Mouse (Mus musculus) heart, embryonic 12.5 days (tissue): ENCODE measurements around the gene Bahd1. TPM values are rescaled to one million over a fixed set of nuclear protein-coding genes. Genes with fewer than 3 reads are reported as not detected.

ENCODE experiments used
- ATAC-seq: fragments of 200-750 bp; cut with Nextera tagmentation; 2 replicates; pipeline ENCODE4 v1.8.0; 2017; ENCODE audit warnings: moderate TSS enrichment, moderate library complexity; ENCODE audit not compliant: insufficient number of reproducible peaks, low FRiP score
- H3K27ac ChIP-seq: fragments of 300-500 bp; sonication (generic); 2 replicates; pipeline ENCODE4 v1.5.1; 2016; ENCODE audit warnings: mild to moderate bottlenecking, moderate library complexity; ENCODE audit not compliant: poor library complexity, severe bottlenecking
- H3K27me3 ChIP-seq: fragments of 300-500 bp; sonication (generic); replicated peaks from 2 replicates; pipeline ENCODE4 v1.6.1; 2016; ENCODE audit warnings: mild to moderate bottlenecking, moderate library complexity
- H3K36me3 ChIP-seq: fragments of 300-500 bp; sonication (generic); 2 replicates; pipeline ENCODE4 v1.6.1; 2016; ENCODE audit warnings: mild to moderate bottlenecking, moderate library complexity
- H3K4me1 ChIP-seq: fragments of 300-500 bp; sonication (generic); replicated peaks from 2 replicates; pipeline ENCODE4 v1.6.1; 2016; ENCODE audit warnings: mild to moderate bottlenecking
- H3K4me2 ChIP-seq: fragments of 300-500 bp; sonication (generic); 2 replicates; pipeline ENCODE4 v1.6.1; 2016; ENCODE audit warnings: mild to moderate bottlenecking, moderate library complexity
- H3K4me3 ChIP-seq: fragments of 300-500 bp; sonication (generic); 2 replicates; pipeline ENCODE4 v1.5.1; 2016; ENCODE audit warnings: mild to moderate bottlenecking
- H3K9ac ChIP-seq: fragments of 300-500 bp; sonication (generic); 2 replicates; pipeline ENCODE4 v1.6.1; 2016; ENCODE audit warnings: mild to moderate bottlenecking, moderate library complexity
- H3K9me3 ChIP-seq: fragments of 300-500 bp; sonication (generic); replicated peaks from 2 replicates; pipeline ENCODE4 v1.6.1; 2016; ENCODE audit warnings: mild to moderate bottlenecking, moderate library complexity
- WGBS: fragments of 180-500 bp; shearing (Covaris S2); methylation state at CpG from one replicate; pipeline ENCODE4 v1.1.7; 2016; 5-methylcytosine and 5-hydroxymethylcytosine counted together
- polyA plus RNA-seq: library from polyadenylated mRNA; unstranded; fragments of >200 nt; fragmentation: Nextera tagmentation; extraction: Ambion mirVana; gene quantifications from 2 replicates; pipeline ENCODE4 v1.2.1, GENCODE M21; 2016

Gene Bahd1
- polyA plus RNA-seq, 1 experiment from 2014 or later = 4.8 TPM

GRCm38 (mm10) chr2:118899306-118899705 is 871 bp upstream of the Bahd1 start:
- Histone ChIP-seq H3K27ac (no peak overlapping the region), H3K9ac (no peak overlapping the region), H3K9me3 (no peaks in the 10 kb centered on the region), H3K4me2 (no peak overlapping the region), H3K27me3 (peaks cover 60% of the 10 kb centered on the region), H3K36me3 (no peaks in the 10 kb centered on the region), H3K4me3 (no peak overlapping the region), H3K4me1 (peaks cover 46% of the 10 kb centered on the region)
- WGBS = 12% methylated on average over 7 of the region's 7 CpGs
- no peak for ATAC-seq

- Histone ChIP-seq H3K4me1 (peaks cover 51% of the 10 kb centered on the region), H3K9ac (peak overlapping the region; percentile 59), H3K4me3 (peak overlapping the region; percentile 90), H3K27ac (no peak overlapping the region), H3K9me3 (no peaks in the 10 kb centered on the region), H3K36me3 (no peaks in the 10 kb centered on the region), H3K27me3 (peaks cover 46% of the 10 kb centered on the region), H3K4me2 (peak overlapping the region; percentile 97)
- 0% methylated on average over 11 of the region's 11 CpGs for WGBS
- ATAC-seq = no peak
These were observed 606 bp downstream of the Bahd1 start for GRCm38 (mm10) chr2:118900826-118901140.

DNA sequence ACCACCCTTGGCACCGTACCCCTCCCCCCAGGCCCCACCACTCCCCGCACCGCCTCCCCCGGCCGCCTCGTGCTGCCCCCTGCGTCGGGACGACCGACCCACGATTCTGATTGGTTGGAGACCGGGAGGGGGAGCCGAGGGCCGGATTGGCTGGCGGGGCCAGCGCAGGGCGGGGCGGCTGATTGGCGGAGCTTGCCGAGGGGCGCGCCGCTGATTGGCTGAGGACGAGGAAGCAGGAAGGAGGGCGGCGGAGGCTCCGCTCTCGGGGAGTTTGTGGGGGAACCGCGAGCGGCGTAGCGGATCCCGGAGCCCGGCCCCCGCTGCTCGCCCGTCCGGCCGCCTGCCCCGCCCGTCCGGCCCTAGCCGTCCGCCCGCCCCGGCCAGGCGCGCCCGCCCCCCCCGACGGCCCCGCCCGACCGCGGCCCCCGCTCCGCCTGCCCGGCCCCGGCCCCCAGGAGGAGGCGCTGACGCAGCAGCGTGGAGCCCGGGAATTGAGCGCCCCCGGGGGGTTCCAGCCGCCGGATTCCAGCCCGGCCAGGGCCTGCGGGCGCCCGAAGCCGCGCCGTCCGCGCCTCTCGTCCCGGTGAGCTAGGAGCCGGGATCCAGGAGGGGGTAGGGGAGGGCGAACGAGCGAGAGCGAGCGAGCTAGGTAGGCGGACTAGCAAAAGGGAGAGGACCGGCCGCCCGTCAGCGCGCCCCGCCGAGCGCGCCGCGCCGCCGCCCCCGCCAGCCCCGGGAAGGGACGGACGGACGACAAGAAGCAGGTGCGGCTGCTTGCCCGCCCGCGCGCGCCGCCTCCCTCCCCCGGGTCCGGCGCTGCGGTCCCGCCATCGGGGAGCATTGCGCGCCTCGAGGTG is 1.2 kb downstream of the Bahd1 start:
- Histone ChIP-seq H3K9me3 (no peaks in the 10 kb centered on the region), H3K36me3 (no peaks in the 10 kb centered on the region), H3K27me3 (peaks cover 40% of the 10 kb centered on the region), H3K4me3 (peak overlapping the region; percentile 90), H3K4me1 (peaks cover 51% of the 10 kb centered on the region), H3K27ac (peak overlapping the region; percentile 70), H3K4me2 (peak overlapping the region; percentile 97), H3K9ac (peak overlapping the region; percentile 90)
- WGBS = under 1% methylated on average over 82 of the region's 120 CpGs
- ATAC-seq = peak; percentile 94

GRCm38 (mm10) chr2:118902051-118903025 is 2.2 kb downstream of the Bahd1 start:
- H3K27ac ChIP-seq = peak overlapping the region; percentile 70
- WGBS = under 1% methylated on average over 97 of the region's 106 CpGs
- peak overlapping the region; percentile 90 for H3K9ac ChIP-seq
- peak overlapping the region; percentile 90 for H3K4me3 ChIP-seq
- peaks cover 31% of the 10 kb centered on the region for H3K27me3 ChIP-seq
- H3K9me3 ChIP-seq = no peaks in the 10 kb centered on the region
- H3K4me1 ChIP-seq = peaks cover 42% of the 10 kb centered on the region
- H3K4me2 ChIP-seq = peak overlapping the region; percentile 97
- ATAC-seq = peak; percentile 37
- H3K36me3 ChIP-seq = no peaks in the 10 kb centered on the region

GRCm38 (mm10) chr2:118903333-118903741 is 3.2 kb downstream of the Bahd1 start:
- Histone ChIP-seq H3K27ac (peak overlapping the region; percentile 20; the same call in 1 of the 2 replicates), H3K27me3 (peaks cover 21% of the 10 kb centered on the region), H3K4me3 (peak overlapping the region; percentile 90), H3K4me2 (peak overlapping the region; percentile 97), H3K9me3 (no peaks in the 10 kb centered on the region), H3K9ac (peak overlapping the region; percentile 90; the same call in 1 of the 2 replicates), H3K4me1 (peaks cover 33% of the 10 kb centered on the region), H3K36me3 (no peaks in the 10 kb centered on the region)
- 7% methylated on average over 10 of the region's 10 CpGs for WGBS
- no peak for ATAC-seq

- Histone ChIP-seq H3K4me2 (no peak overlapping the region), H3K27ac (no peak overlapping the region), H3K4me1 (peaks cover 28% of the 10 kb centered on the region), H3K36me3 (no peaks in the 10 kb centered on the region), H3K4me3 (no peak overlapping the region), H3K9me3 (no peaks in the 10 kb centered on the region), H3K27me3 (no peaks in the 10 kb centered on the region), H3K9ac (no peak overlapping the region)
- ATAC-seq = no peak
- 91% methylated on average over 7 of the region's 7 CpGs for WGBS
These were observed 5.4 kb downstream of the Bahd1 start for GRCm38 (mm10) chr2:118905433-118906117.

GRCm38 (mm10) chr2:118906118-118906492 is 5.9 kb downstream of the Bahd1 start:
- H3K27ac ChIP-seq = no peak overlapping the region
- no peaks in the 10 kb centered on the region for H3K9me3 ChIP-seq
- 85% methylated on average over 5 of the region's 5 CpGs for WGBS
- no peaks in the 10 kb centered on the region for H3K36me3 ChIP-seq
- H3K4me1 ChIP-seq = peaks cover 25% of the 10 kb centered on the region
- no peaks in the 10 kb centered on the region for H3K27me3 ChIP-seq
- no peak for ATAC-seq
- no peak overlapping the region for H3K4me2 ChIP-seq
- no peak overlapping the region for H3K9ac ChIP-seq
- no peak overlapping the region for H3K4me3 ChIP-seq

- Histone ChIP-seq H3K9me3 (no peaks in the 10 kb centered on the region), H3K27me3 (no peaks in the 10 kb centered on the region), H3K4me2 (no peak overlapping the region), H3K27ac (no peak overlapping the region), H3K36me3 (no peaks in the 10 kb centered on the region), H3K4me3 (no peak overlapping the region), H3K4me1 (peaks cover 28% of the 10 kb centered on the region), H3K9ac (no peak overlapping the region)
- no peak for ATAC-seq
- 68% methylated on average over 3 of the region's 3 CpGs for WGBS
These were observed 7.6 kb downstream of the Bahd1 start for GRCm38 (mm10) chr2:118907781-118908180.

- WGBS = 77% methylated on average over 1 of the region's 1 CpGs
- Histone ChIP-seq H3K9me3 (no peaks in the 10 kb centered on the region), H3K4me3 (no peak overlapping the region), H3K9ac (no peak overlapping the region), H3K36me3 (no peaks in the 10 kb centered on the region), H3K4me1 (peaks cover 28% of the 10 kb centered on the region), H3K27me3 (no peaks in the 10 kb centered on the region), H3K27ac (no peak overlapping the region), H3K4me2 (no peak overlapping the region)
- ATAC-seq = no peak
These were observed 9.0 kb downstream of the Bahd1 start for GRCm38 (mm10) chr2:118909151-118909550.

DNA sequence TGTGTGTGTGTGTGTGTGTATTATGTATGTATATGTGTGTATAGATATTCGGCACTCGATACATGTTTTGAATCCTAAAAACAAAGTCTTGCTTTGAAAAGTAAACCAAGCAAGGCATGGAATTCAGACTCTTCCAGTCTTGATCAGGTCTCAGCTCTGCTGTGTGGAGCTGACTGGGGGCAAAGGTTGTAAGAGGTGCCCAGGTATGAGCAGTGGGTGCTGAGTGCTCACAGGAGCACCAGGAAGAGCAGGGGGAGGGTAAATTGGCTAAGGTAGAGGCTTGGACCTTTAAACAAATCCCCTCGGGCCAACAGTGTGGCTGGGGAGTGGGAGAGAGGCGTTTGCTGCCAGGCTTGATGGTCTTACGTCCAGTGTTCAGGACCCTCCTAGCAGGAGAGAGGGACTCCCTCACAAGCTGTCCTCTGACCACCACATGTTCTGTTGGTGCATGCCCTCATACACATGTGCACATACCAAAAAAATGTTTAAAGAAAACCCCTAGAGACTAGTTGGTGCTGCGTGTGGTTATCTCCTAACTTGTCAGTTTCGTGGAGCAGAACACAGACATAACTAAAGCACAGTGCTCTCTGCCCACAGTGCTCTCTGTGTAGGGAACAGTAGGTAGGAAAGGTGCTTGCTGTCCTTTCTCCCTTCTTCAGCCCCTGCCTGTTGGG is 10.6 kb downstream of the Bahd1 start:
- Histone ChIP-seq H3K4me3 (no peak overlapping the region), H3K4me1 (peaks cover 31% of the 10 kb centered on the region), H3K36me3 (no peaks in the 10 kb centered on the region), H3K9me3 (no peaks in the 10 kb centered on the region), H3K27me3 (no peaks in the 10 kb centered on the region), H3K9ac (no peak overlapping the region), H3K27ac (no peak overlapping the region), H3K4me2 (no peak overlapping the region)
- 77% methylated on average over 7 of the region's 7 CpGs for WGBS
- ATAC-seq = no peak
